Mouse (Mus musculus) lung, adult 2 months (tissue): ENCODE data around the gene Shox2.

Source experiments
- CTCF ChIP-seq: fragments of 200-500 bp; IDR thresholded peaks from 2 replicates; pipeline ENCODE4 v1.5.1; 2011; ENCODE audit warnings: mild to moderate bottlenecking, low read length, control low read depth; ENCODE audit not compliant: insufficient read depth
- POLR2A ChIP-seq: fragments of 200-500 bp; IDR thresholded peaks from 2 replicates; pipeline ENCODE4 v1.6.1; 2011; ENCODE audit warnings: low read depth, mild to moderate bottlenecking, control low read depth, low read length, borderline replicate concordance; ENCODE audit errors: extremely low read depth

- TF ChIP-seq CTCF = no peak
- no peak for TF ChIP-seq POLR2A
These were observed 41.9 kb downstream of the Shox2 start for GRCm38 (mm10) chr3:66939675-66940074.
